Mouse (Mus musculus) hindbrain, embryonic 16.5 days (tissue): ENCODE results near the gene Aco2. TPM values are rescaled to one million over a fixed set of nuclear protein-coding genes. Genes with fewer than 3 reads are reported as not detected.

Source experiments
- ATAC-seq: fragments of 200-750 bp; cut with Nextera tagmentation; 2 replicates; pipeline ENCODE4 v1.8.0; 2017; ENCODE audit warnings: moderate TSS enrichment, moderate library complexity
- H3K27ac ChIP-seq: fragments of 300-500 bp; sonication (generic); 2 replicates; pipeline ENCODE4 v1.5.1; 2014; ENCODE audit warnings: low read depth, mild to moderate bottlenecking, control low read depth, low read length, moderate library complexity
- H3K27me3 ChIP-seq: fragments of 300-500 bp; sonication (generic); replicated peaks from 2 replicates; pipeline ENCODE4 v1.6.1; 2014; ENCODE audit warnings: low read length; ENCODE audit not compliant: control insufficient read depth, insufficient read depth
- H3K36me3 ChIP-seq: fragments of 300-500 bp; sonication (generic); 2 replicates; pipeline ENCODE4 v1.6.1; 2014; ENCODE audit warnings: mild to moderate bottlenecking, low read length, moderate library complexity, mixed read lengths; ENCODE audit not compliant: control insufficient read depth, insufficient read depth
- H3K4me1 ChIP-seq: fragments of 300-500 bp; sonication (generic); 2 replicates; pipeline ENCODE4 v1.6.1; 2014; ENCODE audit warnings: low read depth, low read length; ENCODE audit not compliant: control insufficient read depth, insufficient read depth
- H3K4me2 ChIP-seq: fragments of 300-500 bp; sonication (generic); 2 replicates; pipeline ENCODE4 v1.6.1; 2014; ENCODE audit warnings: mild to moderate bottlenecking, low read length, control low read depth, moderate library complexity
- H3K4me3 ChIP-seq: fragments of 300-500 bp; sonication (generic); 2 replicates; pipeline ENCODE4 v1.5.1; 2014; ENCODE audit warnings: mild to moderate bottlenecking, low read length, control low read depth, moderate library complexity
- H3K9ac ChIP-seq: fragments of 300-500 bp; sonication (generic); 2 replicates; pipeline ENCODE4 v1.6.1; 2014; ENCODE audit warnings: low read depth, mild to moderate bottlenecking, control low read depth, low read length, moderate library complexity
- H3K9me3 ChIP-seq: fragments of 300-500 bp; sonication (generic); 2 replicates; pipeline ENCODE4 v1.6.1; 2014; ENCODE audit warnings: mild to moderate bottlenecking, low read length, moderate library complexity; ENCODE audit not compliant: control insufficient read depth
- WGBS: fragments of 180-500 bp; shearing (Covaris S2); extraction: QIAGEN DNeasy Blood & Tissue Kit; methylation state at CpG from one replicate; pipeline ENCODE4 v1.1.7; 2014; 5-methylcytosine and 5-hydroxymethylcytosine counted together
- polyA plus RNA-seq: library from polyadenylated mRNA; unstranded; fragments of >200 nt; fragmentation: Nextera tagmentation; extraction: Ambion mirVana; gene quantifications from 2 replicates; pipeline ENCODE4 v1.2.1, GENCODE M21; 2015

The Aco2 gene
- polyA plus RNA-seq, 1 experiment from 2014 or later = 346 TPM

DNA sequence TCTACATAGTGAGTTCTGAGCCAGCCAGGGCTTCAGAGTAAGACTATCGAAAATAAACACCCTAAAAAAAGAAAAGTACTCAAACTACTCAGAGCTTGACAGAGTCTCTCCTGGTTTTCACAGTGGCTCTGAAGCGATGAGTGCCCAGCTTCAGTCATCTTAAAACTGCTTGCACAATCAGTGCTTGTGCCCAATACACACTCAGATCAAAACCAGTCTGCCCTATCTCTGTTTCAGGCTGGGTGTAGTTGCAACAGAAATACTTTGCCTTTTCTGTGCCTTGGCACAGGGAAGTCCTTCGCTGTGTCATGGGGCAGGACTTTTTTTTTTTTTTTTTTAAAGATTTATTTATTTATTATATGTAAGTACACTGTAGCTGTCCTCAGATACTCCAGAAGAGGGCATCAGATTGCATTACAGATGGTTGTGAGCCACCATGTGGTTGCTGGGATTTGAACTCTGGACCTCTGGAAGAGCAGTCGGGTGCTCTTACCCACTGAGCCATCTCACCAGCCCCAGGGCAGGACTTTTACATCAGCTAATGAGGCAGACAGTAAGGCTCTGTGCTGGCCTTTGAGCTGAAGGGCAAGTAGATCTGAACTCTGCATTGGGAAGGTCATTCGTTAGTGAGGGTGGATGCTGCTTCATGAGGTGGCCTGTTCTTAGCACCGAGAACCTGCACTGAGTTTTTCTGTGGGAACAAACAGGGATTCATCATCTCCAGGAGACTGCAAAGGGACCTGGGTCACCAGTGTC lies 14.9 kb downstream of the Aco2 start:
- 91% methylated on average over 6 of the region's 6 CpGs for WGBS
- no peak for ATAC-seq
- no peak overlapping the region for H3K9ac ChIP-seq

DNA sequence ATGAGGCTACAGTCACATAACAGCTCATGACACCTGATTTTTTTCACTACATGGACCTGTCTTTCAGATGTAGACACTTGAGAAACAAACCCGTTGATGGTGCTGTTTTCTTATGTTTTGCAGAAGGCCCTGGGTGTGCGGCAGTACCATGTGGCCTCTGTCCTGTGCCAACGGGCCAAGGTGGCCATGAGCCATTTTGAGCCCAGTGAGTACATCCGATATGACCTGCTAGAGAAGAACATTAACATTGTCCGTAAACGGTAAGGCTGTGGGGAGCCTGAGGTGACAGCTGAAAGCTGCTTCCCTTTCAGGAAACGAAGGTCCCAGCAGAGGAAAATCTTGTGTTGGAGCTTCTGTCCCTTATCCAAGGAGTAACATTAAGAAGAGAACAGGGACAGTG lies 17.1 kb downstream of the Aco2 start:
- Histone ChIP-seq H3K9ac (no peak overlapping the region), H3K27ac (no peak overlapping the region), H3K9me3 (no peaks in the 10 kb centered on the region), H3K4me3 (no peak overlapping the region), H3K4me2 (no peak overlapping the region), H3K27me3 (no peaks in the 10 kb centered on the region), H3K36me3 (peaks cover 20% of the 10 kb centered on the region; the same call in 1 of the 2 replicates), H3K4me1 (no peaks in the 10 kb centered on the region)
- WGBS = 94% methylated on average over 7 of the region's 7 CpGs
- no peak for ATAC-seq

More for the DNA sequence above, 14.9 kb downstream of the Aco2 start:
- Histone ChIP-seq H3K9me3 (no peaks in the 10 kb centered on the region), H3K4me3 (no peak overlapping the region), H3K27me3 (no peaks in the 10 kb centered on the region), H3K4me2 (no peak overlapping the region), H3K36me3 (peaks cover 20% of the 10 kb centered on the region; the same call in 1 of the 2 replicates), H3K4me1 (no peaks in the 10 kb centered on the region), H3K27ac (no peak overlapping the region)

DNA sequence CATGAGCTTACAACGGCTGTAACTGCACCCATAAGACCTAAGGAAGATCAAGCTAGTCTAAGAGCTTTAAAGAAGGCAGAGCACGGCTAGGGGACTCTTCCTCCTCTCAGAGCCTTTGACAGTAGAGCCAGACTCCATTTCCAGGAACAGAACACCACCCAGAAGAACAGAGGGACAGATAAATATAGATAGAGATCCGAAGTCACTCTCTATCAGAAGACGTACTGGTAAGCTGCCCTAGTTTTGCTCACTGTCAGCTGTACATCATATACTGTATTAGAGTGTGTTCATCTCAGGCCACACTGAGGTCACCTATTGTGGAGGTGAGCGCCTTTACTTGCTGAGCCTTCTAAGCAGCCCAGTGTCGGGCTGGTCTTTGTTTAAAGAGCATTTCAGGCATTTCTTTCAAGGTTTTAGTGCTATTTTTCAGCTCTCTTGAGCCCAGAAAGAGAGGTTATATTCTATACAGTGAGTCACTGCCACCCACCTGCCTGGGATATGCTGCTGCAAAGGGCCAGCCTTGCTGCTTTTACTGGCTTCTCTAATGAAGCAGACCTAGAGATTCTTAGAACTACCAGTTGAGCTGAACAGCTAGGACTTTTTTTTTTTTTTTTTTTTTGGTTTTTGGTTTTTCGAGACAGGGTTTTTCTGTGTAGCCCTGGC lies 19.2 kb downstream of the Aco2 start:
- no peaks in the 10 kb centered on the region for H3K9me3 ChIP-seq
- no peak overlapping the region for H3K27ac ChIP-seq
- 91% methylated on average over 7 of the region's 7 CpGs for WGBS
- no peak for ATAC-seq
- no peak overlapping the region for H3K9ac ChIP-seq
- H3K36me3 ChIP-seq = peaks cover 30% of the 10 kb centered on the region
- no peak overlapping the region for H3K4me2 ChIP-seq
- H3K4me1 ChIP-seq = no peaks in the 10 kb centered on the region
- H3K27me3 ChIP-seq = no peaks in the 10 kb centered on the region
- no peak overlapping the region for H3K4me3 ChIP-seq

DNA sequence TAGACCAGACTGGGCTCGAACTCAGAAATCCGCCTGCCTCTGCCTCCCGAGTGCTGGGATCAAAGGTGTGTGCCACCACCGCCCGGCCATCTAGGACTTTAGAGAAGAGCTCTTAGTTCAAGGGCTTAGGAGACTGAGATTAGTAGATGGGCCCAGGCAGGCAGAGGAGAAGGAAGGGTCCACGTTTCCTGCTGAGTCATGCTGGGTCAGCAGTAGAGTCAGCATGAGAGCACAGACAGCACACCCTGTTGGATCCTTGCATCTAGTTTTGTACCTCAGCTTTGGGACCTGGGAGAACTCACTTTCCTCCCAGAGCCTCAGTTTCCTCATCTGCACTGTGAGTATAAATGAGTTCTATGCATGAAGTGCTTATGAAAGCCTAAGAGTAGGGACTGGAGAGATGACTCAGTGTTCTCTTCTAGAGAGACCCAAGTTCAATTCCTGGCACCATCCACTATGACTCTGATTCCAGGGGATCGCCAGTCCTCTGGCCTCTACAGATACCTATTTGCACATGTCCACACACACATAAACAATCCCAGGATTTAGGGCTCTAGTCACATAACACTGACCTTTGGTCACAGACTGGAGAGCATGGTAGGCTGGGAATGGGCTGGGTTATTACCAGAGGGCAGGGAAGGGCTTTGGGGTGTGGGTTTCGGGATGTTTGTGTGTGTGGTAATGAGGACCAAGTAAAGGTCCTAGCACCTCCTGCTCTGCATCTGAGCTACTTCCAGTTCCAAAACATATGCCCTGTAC lies 19.9 kb downstream of the Aco2 start:
- Histone ChIP-seq H3K27ac (no peak overlapping the region), H3K36me3 (peaks cover 37% of the 10 kb centered on the region), H3K27me3 (no peaks in the 10 kb centered on the region), H3K4me2 (no peak overlapping the region), H3K9me3 (no peaks in the 10 kb centered on the region), H3K4me1 (no peaks in the 10 kb centered on the region), H3K9ac (no peak overlapping the region), H3K4me3 (no peak overlapping the region)
- ATAC-seq = no peak
- WGBS = 96% methylated on average over 8 of the region's 8 CpGs

DNA sequence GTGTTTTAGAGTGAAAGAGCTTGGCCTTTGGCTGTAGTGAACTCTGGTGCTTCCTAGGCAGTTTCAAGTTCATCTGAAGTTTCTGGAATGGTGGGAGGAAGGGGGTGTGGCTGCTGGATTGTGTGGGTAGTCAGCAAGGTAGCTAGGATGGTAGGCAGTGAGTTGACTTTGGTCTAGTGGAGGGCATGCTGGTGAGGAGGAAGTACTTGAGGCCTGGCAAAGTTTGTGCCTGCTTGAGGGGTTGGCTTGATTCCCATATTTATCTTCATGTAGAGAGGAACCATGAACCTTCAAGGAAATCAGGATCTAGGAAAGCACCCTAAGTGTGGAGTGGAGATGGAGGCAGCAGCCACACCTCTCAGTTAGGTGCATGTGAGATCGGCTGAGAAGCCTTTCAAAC lies 21.9 kb downstream of the Aco2 start:
- no peak for ATAC-seq

DNA sequence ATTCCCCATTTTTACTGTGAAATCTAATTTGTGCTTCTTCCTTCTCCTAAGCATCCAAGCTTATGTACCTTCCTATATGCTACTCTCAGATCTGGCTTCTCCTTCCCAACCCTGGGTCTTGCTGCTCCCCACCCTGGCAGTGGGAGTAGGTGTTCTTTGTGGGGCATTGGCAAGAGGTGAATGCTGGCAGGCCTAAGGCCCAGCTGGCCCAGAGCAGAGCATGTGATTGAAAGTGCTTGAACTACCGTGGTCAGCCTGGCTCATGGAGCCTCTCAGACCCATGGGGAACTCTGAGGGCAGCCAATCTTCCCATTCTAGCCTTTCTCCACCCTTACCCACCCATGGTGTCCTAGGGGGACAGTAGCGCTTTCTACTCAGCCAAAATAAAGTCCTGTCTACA lies 24.3 kb downstream of the Aco2 start:
- no peak overlapping the region for H3K27ac ChIP-seq
- H3K9me3 ChIP-seq = no peaks in the 10 kb centered on the region
- no peak overlapping the region for H3K9ac ChIP-seq
- H3K4me1 ChIP-seq = no peaks in the 10 kb centered on the region
- 77% methylated on average over 2 of the region's 2 CpGs for WGBS
- H3K4me2 ChIP-seq = no peak overlapping the region
- H3K4me3 ChIP-seq = no peak overlapping the region
- no peaks in the 10 kb centered on the region for H3K27me3 ChIP-seq
- ATAC-seq = no peak; the same call in 1 of the 2 replicates
- H3K36me3 ChIP-seq = peaks cover 35% of the 10 kb centered on the region

More for the DNA sequence above, 21.9 kb downstream of the Aco2 start:
- Histone ChIP-seq H3K9ac (no peak overlapping the region), H3K27me3 (no peaks in the 10 kb centered on the region), H3K9me3 (no peaks in the 10 kb centered on the region), H3K27ac (no peak overlapping the region), H3K4me2 (no peak overlapping the region), H3K4me3 (no peak overlapping the region), H3K36me3 (peaks cover 41% of the 10 kb centered on the region), H3K4me1 (no peaks in the 10 kb centered on the region)
- 85% methylated on average over 1 of the region's 1 CpGs for WGBS

DNA sequence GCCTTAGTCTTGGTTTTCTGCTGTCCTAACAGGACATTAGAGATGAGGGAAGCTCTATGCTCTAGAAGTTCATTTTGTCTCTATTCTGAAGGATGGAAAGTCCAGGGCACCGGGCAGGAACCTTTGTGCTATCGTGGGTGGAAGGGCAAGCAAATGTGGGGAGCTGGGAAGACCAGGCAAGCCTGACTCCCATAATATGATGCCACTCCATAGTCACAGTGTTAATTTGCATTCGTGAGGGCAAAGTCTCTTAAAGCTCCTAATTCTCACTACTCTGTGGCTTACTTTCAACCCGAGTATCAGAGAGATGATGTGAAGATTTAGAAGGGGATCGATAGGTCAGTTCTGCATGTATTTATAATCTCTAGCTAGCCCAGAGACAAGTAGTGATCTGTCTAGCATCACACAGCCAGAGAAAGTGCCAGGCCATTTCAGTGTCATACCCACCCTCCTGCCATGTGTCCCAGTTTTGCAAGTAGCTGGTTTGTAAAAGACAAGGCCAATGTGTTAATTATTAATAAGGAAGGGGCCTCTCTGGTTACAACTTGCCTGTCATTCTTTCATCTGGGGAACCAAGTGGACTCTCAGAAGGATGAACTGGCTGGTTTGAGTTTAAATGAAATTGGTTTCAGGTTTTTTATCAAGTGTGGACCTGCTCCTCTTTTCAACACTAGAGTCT lies 25.6 kb downstream of the Aco2 start:
- no peaks in the 10 kb centered on the region for H3K27me3 ChIP-seq
- H3K36me3 ChIP-seq = peaks cover 37% of the 10 kb centered on the region
- H3K9ac ChIP-seq = no peak overlapping the region; the same call in 1 of the 2 replicates
- no peak overlapping the region for H3K4me2 ChIP-seq
- no peak overlapping the region for H3K4me3 ChIP-seq
- H3K27ac ChIP-seq = no peak overlapping the region
- H3K9me3 ChIP-seq = no peaks in the 10 kb centered on the region
- no peak for ATAC-seq
- 98% methylated on average over 5 of the region's 5 CpGs for WGBS
- no peaks in the 10 kb centered on the region for H3K4me1 ChIP-seq

DNA sequence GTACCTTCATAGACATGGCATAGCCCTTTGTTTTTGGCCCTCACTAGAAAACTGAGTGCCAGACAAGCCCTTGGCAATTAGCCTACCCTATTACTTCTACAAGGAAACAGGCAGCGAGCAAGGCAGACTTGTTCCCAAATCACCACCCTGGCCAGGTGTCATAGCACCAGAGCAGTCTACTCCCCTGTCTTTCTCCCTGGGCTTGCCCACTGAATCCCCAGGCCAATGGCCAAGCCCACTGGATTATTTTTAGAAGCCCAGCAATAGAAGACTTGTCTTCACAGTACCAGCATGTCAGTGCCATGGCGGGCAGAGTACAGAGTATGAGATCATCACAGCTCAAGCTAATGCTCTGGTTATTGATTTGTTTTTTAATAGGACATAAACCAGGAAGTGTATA lies 26.6 kb downstream of the Aco2 start:
- no peak overlapping the region for H3K27ac ChIP-seq
- H3K36me3 ChIP-seq = peaks cover 39% of the 10 kb centered on the region
- no peak overlapping the region for H3K4me3 ChIP-seq
- no peak overlapping the region for H3K9ac ChIP-seq
- H3K9me3 ChIP-seq = no peaks in the 10 kb centered on the region
- WGBS = 95% methylated on average over 2 of the region's 2 CpGs
- H3K27me3 ChIP-seq = no peaks in the 10 kb centered on the region
- H3K4me2 ChIP-seq = no peak overlapping the region
- no peaks in the 10 kb centered on the region for H3K4me1 ChIP-seq
- no peak for ATAC-seq
